Mouse (Mus musculus): ENCODE results near the gene Ccdc153.

Gene Ccdc153

DNA sequence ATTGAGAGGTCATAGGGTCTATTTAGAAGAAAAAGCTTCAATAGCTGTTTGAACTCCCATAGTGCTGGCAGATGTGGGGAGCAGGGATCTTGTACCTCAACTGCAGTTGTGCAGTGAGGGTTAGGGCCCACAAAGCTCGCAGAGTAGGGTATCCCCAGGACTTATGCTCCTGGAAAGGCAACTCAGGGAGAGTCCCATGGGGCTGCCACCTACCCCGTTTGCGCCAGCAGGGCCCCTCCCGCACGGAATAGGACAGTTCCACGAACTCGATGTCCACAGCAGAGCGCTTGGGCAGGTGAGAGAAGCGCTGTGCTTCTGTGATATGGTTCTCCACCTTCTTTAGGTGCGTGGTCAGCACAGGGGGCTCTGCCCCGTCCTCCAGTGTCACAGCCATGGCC is 46.5 kb downstream of the Ccdc153 start:
- no peak for DNase-seq (ENCODE audit: low spot score in 2 of 2)

- peak; percentile 61 to 64 for DNase-seq (ENCODE audit: low spot score in 2 of 2)
Observed at GRCm38 (mm10) chr9:44287401-44288075, 47.1 kb downstream of the Ccdc153 start.

DNA sequence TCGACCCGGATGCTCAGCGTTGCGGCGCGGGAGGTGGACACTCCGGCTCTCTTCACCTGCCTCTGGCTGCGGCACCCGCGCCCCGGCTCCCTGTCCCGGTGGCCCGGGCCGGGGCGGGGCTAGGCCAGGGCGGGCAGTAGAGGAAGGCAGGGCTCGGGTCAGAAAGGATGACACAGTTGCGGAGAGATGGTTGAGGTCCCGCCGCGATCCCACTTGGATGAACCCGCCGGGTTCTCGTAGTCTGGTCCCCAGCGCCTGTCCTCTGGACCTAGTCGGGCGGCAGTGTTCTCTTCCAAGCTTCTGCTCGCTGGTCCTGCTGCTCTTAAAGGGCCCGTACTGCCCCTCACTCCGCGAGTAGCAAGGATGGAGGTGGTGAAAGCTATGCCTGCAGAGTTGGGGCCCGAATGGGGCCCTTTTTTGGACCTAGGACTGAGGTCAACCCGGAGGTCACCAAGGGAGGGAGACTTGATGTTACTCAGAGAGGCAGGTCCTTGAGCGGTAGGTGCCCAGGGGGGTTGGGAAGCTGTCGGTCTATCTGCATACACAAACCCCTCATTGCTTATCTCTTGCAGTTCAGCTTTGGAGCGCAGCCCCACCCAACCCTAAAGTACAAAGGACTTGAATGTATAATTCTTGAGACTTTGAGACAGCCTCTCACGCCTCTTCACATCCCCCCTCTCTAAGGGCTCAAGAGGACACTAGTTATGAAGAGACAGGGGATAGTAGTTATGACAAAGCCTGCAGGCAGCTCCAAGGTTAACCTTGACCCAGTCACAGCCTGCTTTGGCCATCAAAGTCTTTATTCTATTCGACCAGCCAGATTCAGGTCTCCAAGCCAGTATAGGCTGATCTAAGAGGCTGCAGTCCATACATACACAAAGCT is 47.8 kb downstream of the Ccdc153 start, which contains the start of gene Abcg4:
Abcg4 (minus strand) TSS at position 540 of the 883 bp plus-strand sequence.
- peak; percentile 69 to 73 for DNase-seq (ENCODE audit: low spot score in 2 of 2)

DNA sequence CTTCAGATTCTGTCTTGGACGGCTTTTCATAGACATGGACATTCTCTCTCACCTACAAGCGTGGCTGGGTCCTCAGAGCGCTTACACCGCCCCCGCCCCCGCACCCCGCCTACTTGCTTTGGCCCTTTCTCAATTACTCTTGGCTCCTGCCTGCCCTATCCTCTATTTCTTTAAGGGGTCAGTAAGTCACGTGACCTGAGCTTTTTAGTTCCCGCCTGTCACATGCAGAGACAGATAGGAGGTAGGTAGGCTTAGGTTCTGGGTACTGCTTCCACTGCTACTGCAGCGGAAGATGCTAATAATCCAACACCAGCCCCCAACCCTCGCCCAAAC is 48.4 kb downstream of the Ccdc153 start:
- no peak for DNase-seq (ENCODE audit: low spot score in 2 of 2)

DNA sequence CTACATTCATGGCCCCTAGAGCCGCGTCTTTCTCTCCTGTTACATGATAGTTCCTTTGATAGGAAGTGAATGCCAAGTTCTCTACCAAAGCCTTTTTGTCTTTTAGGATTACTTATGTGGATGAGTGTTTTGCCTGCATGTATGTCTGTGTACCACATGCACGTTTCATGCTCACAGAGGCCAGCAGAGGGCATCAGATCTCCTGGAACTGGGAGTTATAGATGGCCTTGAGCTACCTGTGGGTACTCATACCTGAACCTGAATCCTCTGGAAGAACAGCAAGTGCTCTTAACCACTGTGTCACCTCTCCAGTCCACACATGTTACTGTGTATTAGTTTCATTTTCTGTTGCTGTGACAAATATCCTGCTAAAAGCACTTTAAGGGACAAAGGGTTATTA is 52.0 kb downstream of the Ccdc153 start:
- peak in 1 of 2 experiments; percentile 57 for DNase-seq (ENCODE audit: low spot score in 2 of 2)
